Mouse (Mus musculus) heart, embryonic 13.5 days (tissue): ENCODE results near the gene Siah3. TPM values are rescaled to one million over a fixed set of nuclear protein-coding genes. Genes with fewer than 3 reads are reported as not detected.
"Not testable (repeated sequence)": the region's sequence is repeated elsewhere in the genome, so short reads cannot be mapped to it uniquely, and the experiment has no call there.

Source experiments
- ATAC-seq: fragments of 200-750 bp; cut with Nextera tagmentation; 2 replicates; pipeline ENCODE4 v1.8.0; 2017; ENCODE audit warnings: moderate TSS enrichment; ENCODE audit not compliant: insufficient number of reproducible peaks, low FRiP score, low TSS enrichment; ENCODE audit errors: extremely low read depth
- H3K27ac ChIP-seq: fragments of 300-500 bp; sonication (generic); replicated peaks from 2 replicates; pipeline ENCODE4 v1.5.1; 2015; ENCODE audit warnings: moderate library complexity, mild to moderate bottlenecking, inconsistent platforms
- H3K27me3 ChIP-seq: fragments of 300-500 bp; sonication (generic); replicated peaks from 2 replicates; pipeline ENCODE4 v1.6.1; 2015; ENCODE audit warnings: mild to moderate bottlenecking, inconsistent platforms
- H3K36me3 ChIP-seq: fragments of 300-500 bp; sonication (generic); 2 replicates; pipeline ENCODE4 v1.6.1; 2015; ENCODE audit warnings: mild to moderate bottlenecking, inconsistent platforms
- H3K4me1 ChIP-seq: fragments of 300-500 bp; sonication (generic); 2 replicates; pipeline ENCODE4 v1.6.1; 2015; ENCODE audit warnings: inconsistent platforms
- H3K4me2 ChIP-seq: fragments of 300-500 bp; sonication (generic); 2 replicates; pipeline ENCODE4 v1.6.1; 2015; ENCODE audit warnings: inconsistent platforms, mild to moderate bottlenecking, moderate library complexity
- H3K4me3 ChIP-seq: fragments of 300-500 bp; sonication (generic); 2 replicates; pipeline ENCODE4 v1.5.1; 2015; ENCODE audit warnings: moderate library complexity, mild to moderate bottlenecking, inconsistent platforms
- H3K9ac ChIP-seq: fragments of 300-500 bp; sonication (generic); 2 replicates; pipeline ENCODE4 v1.6.1; 2015; ENCODE audit warnings: inconsistent platforms, mild to moderate bottlenecking, moderate library complexity
- H3K9me3 ChIP-seq: fragments of 300-500 bp; sonication (generic); 2 replicates; pipeline ENCODE4 v1.6.1; 2016; ENCODE audit warnings: inconsistent platforms
- WGBS: fragments of 180-500 bp; shearing (Covaris S2); methylation state at CpG from one replicate; pipeline ENCODE4 v1.1.7; 2015; ENCODE audit warnings: mixed read lengths; 5-methylcytosine and 5-hydroxymethylcytosine counted together
- polyA plus RNA-seq: library from polyadenylated mRNA; unstranded; fragments of >200 nt; fragmentation: Nextera tagmentation; extraction: Ambion mirVana; gene quantifications from 2 replicates; pipeline ENCODE4 v1.2.1, GENCODE M21; 2015

Gene Siah3
- polyA plus RNA-seq, 1 experiment from 2014 or later, result not detected

DNA sequence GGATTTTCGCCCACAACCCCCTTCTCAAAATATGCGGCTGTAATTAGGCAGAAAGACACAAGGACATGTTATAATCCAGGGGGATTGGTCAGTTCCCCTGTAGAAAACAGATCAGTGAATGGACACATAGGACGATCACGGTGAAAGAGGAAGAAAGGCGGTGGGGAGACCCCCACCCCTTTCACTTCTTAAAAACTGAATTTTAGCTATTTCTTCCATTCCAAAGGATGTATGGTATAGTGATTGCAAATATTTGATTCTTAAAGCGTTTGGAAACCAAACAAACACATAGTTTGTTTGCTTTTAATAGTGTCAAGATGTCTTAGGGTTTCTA is 9.9 kb upstream of the Siah3 start:
- peak overlapping the region; percentile 62 for H3K9ac ChIP-seq
- ATAC-seq, result no peak
- WGBS, result 37% methylated on average over 6 of the region's 6 CpGs

DNA sequence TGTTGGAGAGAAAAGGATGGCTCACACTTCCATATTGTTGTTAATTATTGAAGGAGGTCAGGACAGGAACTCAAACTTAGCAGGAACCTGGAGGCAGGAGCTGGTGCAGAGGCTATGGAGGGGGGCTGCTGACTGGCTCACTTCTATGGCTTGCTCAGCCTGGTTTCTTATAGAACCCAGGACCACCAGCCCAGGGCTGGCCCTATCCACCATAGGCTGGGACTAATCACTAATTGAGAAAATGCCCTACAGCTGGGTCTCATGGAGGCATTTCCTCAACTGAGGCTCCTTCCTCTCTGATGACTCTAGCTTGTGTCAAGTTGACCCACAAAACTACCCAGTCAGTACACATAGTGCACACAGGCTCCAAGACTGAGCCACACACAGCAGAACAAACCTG is 9.5 kb upstream of the Siah3 start:
- H3K9ac ChIP-seq, H3K4me3 ChIP-seq, ATAC-seq, H3K36me3 ChIP-seq, H3K9me3 ChIP-seq, H3K27ac ChIP-seq, H3K27me3 ChIP-seq: not testable (repeated sequence)
- Histone ChIP-seq H3K4me1 (peaks cover 18% of the 10 kb centered on the region), H3K4me2 (0 out of 2 replicates have a peak overlapping the region, but pooled peaks have one; percentile 73)

More for the DNA sequence above, 9.9 kb upstream of the Siah3 start:
- Histone ChIP-seq H3K4me3 (peak overlapping the region; percentile 47), H3K4me2 (peak overlapping the region; percentile 73), H3K36me3 (no peaks in the 10 kb centered on the region), H3K9me3 (no peaks in the 10 kb centered on the region), H3K27me3 (no peaks in the 10 kb centered on the region), H3K27ac (peak overlapping the region; percentile 73), H3K4me1 (peaks cover 18% of the 10 kb centered on the region)

DNA sequence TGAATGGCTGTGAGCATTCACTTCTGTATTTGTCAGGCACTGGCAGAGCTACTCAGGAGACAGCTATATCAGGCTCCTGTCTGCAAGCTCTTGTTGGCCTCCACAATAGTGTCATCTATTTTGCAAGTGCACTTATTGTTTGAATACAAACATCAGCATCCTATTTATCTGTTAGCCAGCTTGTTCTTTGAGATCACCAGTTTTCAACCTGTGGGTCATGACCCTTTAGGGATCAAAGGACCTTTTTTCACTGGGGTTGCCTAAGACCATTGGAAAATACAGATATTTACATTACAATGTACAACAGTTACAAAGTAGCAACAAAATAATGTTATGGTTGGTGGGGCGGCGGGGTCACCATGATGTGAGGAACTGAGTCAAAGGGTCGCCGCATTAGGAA is 1.9 kb upstream of the Siah3 start:
- 89% methylated on average over 4 of the region's 4 CpGs for WGBS

DNA sequence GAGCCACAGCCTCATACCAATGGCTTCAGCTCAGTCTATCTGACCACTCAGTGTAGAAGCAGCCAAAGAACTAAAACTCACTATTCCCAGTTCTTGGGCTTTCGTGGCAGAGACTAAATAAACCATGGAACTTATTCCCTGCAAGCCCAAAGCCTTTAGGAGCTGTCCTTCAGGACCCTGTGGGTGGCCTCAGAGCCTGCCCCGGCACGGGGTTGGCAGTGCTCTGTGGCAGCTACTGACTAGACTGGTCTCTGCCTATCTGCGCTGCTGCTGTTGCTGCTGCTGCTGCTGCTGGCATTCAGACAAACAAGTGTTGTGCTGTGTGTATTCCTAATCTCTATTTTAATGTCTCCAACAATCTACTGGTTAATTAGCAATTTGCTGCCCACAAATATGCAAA is 1.1 kb upstream of the Siah3 start:
- H3K4me2 ChIP-seq, result no peak overlapping the region
- no peak for ATAC-seq
- H3K36me3 ChIP-seq, result no peaks in the 10 kb centered on the region
- H3K27me3 ChIP-seq, result peaks cover 43% of the 10 kb centered on the region
- H3K9ac ChIP-seq, result no peak overlapping the region
- H3K9me3 ChIP-seq, result no peaks in the 10 kb centered on the region
- H3K4me3 ChIP-seq, result no peak overlapping the region
- H3K4me1 ChIP-seq, result peaks cover 23% of the 10 kb centered on the region
- 15% methylated on average over 4 of the region's 4 CpGs for WGBS
- no peak overlapping the region for H3K27ac ChIP-seq

More for the DNA sequence above, 1.9 kb upstream of the Siah3 start:
- Histone ChIP-seq H3K4me2 (no peak overlapping the region), H3K4me3 (no peak overlapping the region), H3K27ac (no peak overlapping the region), H3K9ac (no peak overlapping the region), H3K9me3 (no peaks in the 10 kb centered on the region), H3K36me3 (no peaks in the 10 kb centered on the region), H3K4me1 (peaks cover 18% of the 10 kb centered on the region), H3K27me3 (peaks cover 36% of the 10 kb centered on the region)
- ATAC-seq, result no peak

DNA sequence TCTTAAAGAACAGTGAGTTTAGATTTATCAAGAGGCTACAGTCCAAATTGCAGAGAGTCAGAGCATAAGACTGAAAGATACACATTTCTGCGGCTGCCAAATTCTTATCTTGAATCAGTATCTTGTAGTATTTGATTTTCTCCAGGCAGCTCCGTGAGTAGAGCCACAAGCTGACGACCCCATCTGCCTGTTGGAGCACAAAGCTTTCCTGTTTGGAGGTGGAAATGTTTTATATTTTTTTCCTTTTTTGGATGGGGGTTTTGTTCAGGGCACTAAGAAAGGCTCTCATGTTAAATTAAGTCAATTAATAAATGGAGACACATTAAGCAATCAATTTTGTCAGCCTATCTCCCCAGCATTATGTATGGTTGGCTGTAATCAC is 430 bp upstream of the Siah3 start:
- Histone ChIP-seq H3K4me3 (no peak overlapping the region), H3K9me3 (no peaks in the 10 kb centered on the region), H3K27me3 (peaks cover 46% of the 10 kb centered on the region), H3K4me1 (peaks cover 23% of the 10 kb centered on the region), H3K9ac (no peak overlapping the region), H3K4me2 (peak overlapping the region; percentile 77), H3K27ac (no peak overlapping the region), H3K36me3 (no peaks in the 10 kb centered on the region)
- 15% methylated on average over 3 of the region's 3 CpGs for WGBS
- no peak for ATAC-seq

DNA sequence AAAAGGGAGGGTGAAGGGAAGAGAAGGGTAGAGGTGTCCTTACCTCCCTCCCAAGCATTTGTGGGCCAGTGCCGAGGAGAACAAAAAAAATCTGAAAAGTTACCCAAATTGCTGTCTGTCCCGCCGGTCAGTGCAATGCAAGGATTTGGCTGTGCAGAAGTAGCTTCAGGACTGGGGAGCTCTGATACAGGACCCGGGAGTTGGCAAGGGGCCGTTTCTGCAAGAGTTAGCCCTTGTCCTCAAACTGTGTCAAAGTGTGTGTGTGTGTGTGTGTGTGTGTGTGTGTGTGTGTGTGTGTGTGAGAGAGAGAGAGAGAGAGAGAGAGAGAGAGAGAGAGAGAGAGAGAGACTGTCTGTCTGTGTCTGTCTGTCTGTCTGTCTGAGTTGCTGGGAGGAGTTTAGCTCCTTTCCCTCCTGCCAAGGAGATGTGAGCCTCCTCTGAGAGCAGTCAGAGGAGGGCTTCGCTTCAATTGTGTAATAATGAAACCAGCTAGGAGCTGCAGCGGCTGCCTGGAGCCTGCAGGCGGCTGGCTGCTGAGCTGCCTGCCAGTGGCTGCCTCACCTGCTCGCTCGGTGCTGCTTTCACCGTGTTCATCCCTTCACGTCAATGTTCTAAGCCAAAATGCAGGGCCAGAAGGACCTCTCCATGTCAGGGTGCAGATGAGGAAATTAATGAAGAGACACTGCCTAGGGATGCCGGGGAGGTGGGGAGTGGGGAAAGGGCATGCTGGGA is 873 bp downstream of the Siah3 start:
- Histone ChIP-seq H3K9ac (peak overlapping the region; percentile 58), H3K9me3 (no peaks in the 10 kb centered on the region), H3K4me3 (peak overlapping the region; percentile 49), H3K36me3 (no peaks in the 10 kb centered on the region), H3K27me3 (peaks cover 49% of the 10 kb centered on the region), H3K27ac (no peak overlapping the region), H3K4me2 (peak overlapping the region; percentile 77), H3K4me1 (peaks cover 23% of the 10 kb centered on the region)
- no peak for ATAC-seq
- 8% methylated on average over 13 of the region's 13 CpGs for WGBS

DNA sequence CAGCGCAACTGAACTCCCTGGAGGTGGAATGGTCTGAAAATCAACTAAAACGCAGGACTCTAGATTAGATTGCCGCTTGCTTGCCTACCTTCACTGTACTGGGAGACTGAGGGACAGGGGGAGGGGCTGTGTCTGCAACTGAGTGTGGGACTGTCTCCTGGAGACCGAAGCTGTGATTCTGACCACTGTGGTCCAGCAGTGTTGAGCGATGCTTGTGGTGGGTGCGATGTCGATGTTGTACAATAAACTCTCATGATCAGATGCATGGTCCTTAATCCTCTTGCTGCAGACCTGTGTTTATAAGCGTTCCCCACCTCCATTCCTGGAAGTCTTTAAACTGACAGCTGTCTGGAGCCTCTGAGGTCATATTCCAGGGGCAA is 1.4 kb downstream of the Siah3 start:
- Histone ChIP-seq H3K36me3 (no peaks in the 10 kb centered on the region), H3K27me3 (peaks cover 49% of the 10 kb centered on the region), H3K4me3 (peak overlapping the region; percentile 49), H3K4me1 (peaks cover 23% of the 10 kb centered on the region), H3K9ac (peak overlapping the region; percentile 58), H3K27ac (no peak overlapping the region), H3K4me2 (peak overlapping the region; percentile 77), H3K9me3 (no peaks in the 10 kb centered on the region)
- no peak for ATAC-seq
- 34% methylated on average over 8 of the region's 8 CpGs for WGBS

DNA sequence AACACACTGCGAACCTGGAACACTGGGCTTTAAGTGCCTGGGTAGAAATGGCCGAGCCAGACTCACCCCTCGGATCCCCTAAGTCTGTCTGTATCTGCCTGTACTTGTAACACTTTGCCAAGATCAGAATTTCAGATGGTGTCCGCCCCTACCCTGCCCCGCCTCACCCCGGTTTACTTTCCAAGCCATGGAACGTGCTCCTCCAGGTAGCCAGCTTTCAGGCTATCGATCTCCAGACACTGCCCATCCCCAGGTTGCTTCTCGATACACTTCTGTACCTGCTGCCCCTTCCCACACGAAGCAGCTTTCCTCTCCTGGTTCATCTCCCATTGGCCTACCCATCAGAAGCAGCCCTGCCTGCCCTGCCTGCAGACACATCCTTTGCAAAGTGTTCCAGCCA is 3.6 kb downstream of the Siah3 start:
- Histone ChIP-seq H3K27ac (no peak overlapping the region), H3K4me2 (no peak overlapping the region), H3K4me1 (peaks cover 23% of the 10 kb centered on the region), H3K9ac (no peak overlapping the region), H3K4me3 (no peak overlapping the region), H3K9me3 (no peaks in the 10 kb centered on the region), H3K27me3 (peaks cover 46% of the 10 kb centered on the region), H3K36me3 (no peaks in the 10 kb centered on the region)
- ATAC-seq, result no peak
- WGBS, result 81% methylated on average over 10 of the region's 10 CpGs

DNA sequence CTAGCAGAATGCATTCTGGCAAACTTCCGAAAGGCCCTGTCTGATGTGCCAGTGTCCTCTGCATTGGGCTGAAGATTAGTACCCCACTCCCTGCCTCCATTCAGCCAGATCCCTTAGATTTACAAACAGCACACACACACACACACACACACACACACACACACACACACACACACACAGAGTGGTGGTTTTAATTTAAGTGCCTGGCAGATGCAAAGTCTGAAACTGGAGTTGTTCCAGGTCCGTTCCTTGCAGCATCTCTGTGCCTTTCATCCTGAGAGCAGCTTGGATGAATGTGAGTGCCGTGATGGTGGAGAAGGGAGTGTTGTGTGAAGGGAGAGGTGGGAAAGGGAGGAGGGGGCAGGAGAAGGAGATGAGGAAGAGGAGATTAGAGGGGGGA is 4.2 kb downstream of the Siah3 start:
- Histone ChIP-seq H3K9ac (no peak overlapping the region), H3K4me2 (no peak overlapping the region), H3K27me3 (peaks cover 41% of the 10 kb centered on the region), H3K36me3 (no peaks in the 10 kb centered on the region), H3K4me3 (no peak overlapping the region), H3K4me1 (peaks cover 23% of the 10 kb centered on the region), H3K9me3 (no peaks in the 10 kb centered on the region), H3K27ac (no peak overlapping the region)
- WGBS, result 40% methylated on average over 3 of the region's 3 CpGs
- no peak for ATAC-seq

DNA sequence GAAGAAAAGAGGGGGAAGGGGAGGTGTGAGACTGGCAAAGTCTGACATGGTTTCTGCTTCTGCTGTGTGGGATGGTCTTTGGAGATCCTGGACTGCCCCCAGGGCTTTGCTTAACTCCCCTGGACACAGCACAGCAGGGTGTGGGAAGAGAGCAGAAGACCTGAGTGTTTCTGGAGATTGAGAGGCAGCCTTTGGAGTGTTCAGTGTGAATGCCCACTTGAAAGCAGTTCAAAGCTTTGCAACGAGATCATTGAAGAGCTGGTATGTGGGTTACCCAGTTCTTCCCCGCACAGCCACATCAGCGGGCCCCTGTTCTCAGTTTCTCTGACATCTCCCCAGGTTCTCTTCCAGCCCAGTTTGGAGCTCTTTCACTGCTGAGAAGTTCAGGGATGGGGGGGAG is 4.7 kb downstream of the Siah3 start:
- Histone ChIP-seq H3K4me3 (no peak overlapping the region), H3K27me3 (peaks cover 36% of the 10 kb centered on the region), H3K36me3 (no peaks in the 10 kb centered on the region), H3K4me1 (peaks cover 23% of the 10 kb centered on the region), H3K9me3 (no peaks in the 10 kb centered on the region), H3K27ac (no peak overlapping the region), H3K4me2 (no peak overlapping the region), H3K9ac (no peak overlapping the region)
- ATAC-seq, result no peak
- 39% methylated on average over 3 of the region's 3 CpGs for WGBS

DNA sequence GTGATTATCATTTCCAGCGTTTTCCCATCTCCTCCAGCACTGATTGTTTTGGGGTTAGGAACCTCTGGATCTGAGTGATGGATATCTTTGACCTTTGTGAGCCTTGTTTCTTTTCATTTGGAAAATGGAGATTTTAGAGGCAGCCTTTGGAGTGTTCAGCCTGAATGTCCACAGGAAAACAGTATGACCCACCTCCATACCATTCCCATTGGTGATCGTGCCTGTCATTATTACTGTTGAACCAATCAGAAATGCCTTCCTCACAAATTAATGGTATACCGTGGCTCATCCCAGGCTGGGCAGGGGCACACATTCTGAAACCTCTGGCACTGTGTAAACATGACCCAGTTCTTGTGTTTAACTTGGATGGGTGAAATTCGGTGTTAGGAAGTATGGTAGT is 6.0 kb downstream of the Siah3 start:
- Histone ChIP-seq H3K4me2 (no peak overlapping the region), H3K36me3 (no peaks in the 10 kb centered on the region), H3K9me3 (no peaks in the 10 kb centered on the region), H3K9ac (no peak overlapping the region), H3K27me3 (peaks cover 25% of the 10 kb centered on the region), H3K4me1 (peaks cover 13% of the 10 kb centered on the region), H3K27ac (no peak overlapping the region), H3K4me3 (no peak overlapping the region)
- ATAC-seq, result no peak
- WGBS, result 83% methylated on average over 4 of the region's 4 CpGs

DNA sequence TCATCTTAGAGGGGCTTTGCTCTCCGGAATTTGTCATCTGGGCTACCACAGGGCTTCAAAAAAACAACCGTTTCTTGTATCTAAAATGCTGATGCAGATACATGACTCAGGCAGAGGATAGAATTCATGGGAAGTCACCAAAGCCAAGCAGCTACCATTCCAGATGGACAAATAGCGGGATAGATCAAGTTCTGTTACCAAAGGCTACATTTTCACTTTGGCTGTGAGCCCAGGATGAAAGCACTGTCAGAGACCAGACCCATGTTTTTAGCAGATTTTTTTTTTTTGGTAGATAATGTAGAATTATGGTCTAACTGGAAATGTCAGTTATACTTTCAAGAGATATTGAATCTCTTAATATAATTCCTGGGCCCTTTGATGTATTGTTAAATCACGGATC is 7.4 kb downstream of the Siah3 start:
- H3K36me3 ChIP-seq, result no peaks in the 10 kb centered on the region
- WGBS, result 72% methylated on average over 4 of the region's 4 CpGs
- H3K4me2 ChIP-seq, result no peak overlapping the region
- H3K4me3 ChIP-seq, result no peak overlapping the region
- H3K9ac ChIP-seq, result no peak overlapping the region
- no peak for ATAC-seq
- peaks cover 6% of the 10 kb centered on the region for H3K4me1 ChIP-seq
- H3K9me3 ChIP-seq, result no peaks in the 10 kb centered on the region
- H3K27me3 ChIP-seq, result peaks cover 13% of the 10 kb centered on the region
- H3K27ac ChIP-seq, result no peak overlapping the region
